Mouse (Mus musculus): Measurements from ENCODE around the gene Rps19. TPM values are rescaled to one million over a fixed set of nuclear protein-coding genes. Genes with fewer than 3 reads are reported as not detected.

The Rps19 gene
- polyA plus RNA-seq, 1 experiment from 2014 or later = 1,428 TPM

Other genes with a start within 250 kb of the Rps19 start
- gene Lypd3, start 247.8 kb upstream of the Rps19 start, polyA plus RNA-seq (2014; fragmentation: Nextera tagmentation; extraction: Ambion mirVana) = 0.13 and 0.26 TPM in 2 replicates
- gene Tex101, start 207.7 kb upstream of the Rps19 start, polyA plus RNA-seq (2014; fragmentation: Nextera tagmentation; extraction: Ambion mirVana) = not detected in 2 replicates
- gene BC049730, start 175.1 kb upstream of the Rps19 start, polyA plus RNA-seq (2014; fragmentation: Nextera tagmentation; extraction: Ambion mirVana) = not detected in 2 replicates
- not detected in 2 replicates for gene Gm4763, start 157.5 kb upstream of the Rps19 start, polyA plus RNA-seq (2014; fragmentation: Nextera tagmentation; extraction: Ambion mirVana)
- 0.24 and 1.2 TPM in 2 replicates for gene Cd177, start 124.1 kb upstream of the Rps19 start, polyA plus RNA-seq (2014; fragmentation: Nextera tagmentation; extraction: Ambion mirVana)
- not detected in 2 replicates for gene Ceacam10, start 107.2 kb upstream of the Rps19 start, polyA plus RNA-seq (2014; fragmentation: Nextera tagmentation; extraction: Ambion mirVana)
- gene Gm9844, start 22.2 kb upstream of the Rps19 start, polyA plus RNA-seq (2014; fragmentation: Nextera tagmentation; extraction: Ambion mirVana) = 36.2 and 58.3 TPM in 2 replicates
- gene Lypd4, start 14.4 kb upstream of the Rps19 start, polyA plus RNA-seq (2014; fragmentation: Nextera tagmentation; extraction: Ambion mirVana) = not detected in 2 replicates
- gene Dmrtc2, start 14.3 kb upstream of the Rps19 start, polyA plus RNA-seq (2014; fragmentation: Nextera tagmentation; extraction: Ambion mirVana) = not detected in 2 replicates
- gene Cd79a, start 13.0 kb downstream of the Rps19 start, polyA plus RNA-seq (2014; fragmentation: Nextera tagmentation; extraction: Ambion mirVana) = 0.28 TPM in 1 of 2 replicates, not detected in the other
- 44.7 and 51.0 TPM in 2 replicates for gene Arhgef1, start 18.5 kb downstream of the Rps19 start, polyA plus RNA-seq (2014; fragmentation: Nextera tagmentation; extraction: Ambion mirVana)
- 5.0 and 6.1 TPM in 2 replicates for gene Gm4881, start 60.1 kb downstream of the Rps19 start, polyA plus RNA-seq (2014; fragmentation: Nextera tagmentation; extraction: Ambion mirVana)
- 234 and 311 TPM in 2 replicates for gene Rabac1, start 88.4 kb downstream of the Rps19 start, polyA plus RNA-seq (2014; fragmentation: Nextera tagmentation; extraction: Ambion mirVana)
- 284 and 337 TPM in 2 replicates for gene Atp1a3, start 121.6 kb downstream of the Rps19 start, polyA plus RNA-seq (2014; fragmentation: Nextera tagmentation; extraction: Ambion mirVana)
- gene Grik5, start 188.0 kb downstream of the Rps19 start, polyA plus RNA-seq (2014; fragmentation: Nextera tagmentation; extraction: Ambion mirVana) = 21.7 and 27.3 TPM in 2 replicates
- 24.9 and 33.0 TPM in 2 replicates for gene Zfp574, start 188.2 kb downstream of the Rps19 start, polyA plus RNA-seq (2014; fragmentation: Nextera tagmentation; extraction: Ambion mirVana)

Data from midbrain, embryonic 14.5 days (tissue).